Mouse (Mus musculus): ENCODE measurements at regions not wholly inside any gene's neighbourhood (a gene's known extent, or its start where the extent isn't known, plus 50 kb on each side); places are given as distances from the start of the nearest gene placed in this dataset.
A peak's percentile ranks its signal among the peaks of the same experiment; 100 is the strongest.

GRCm38 (mm10) chr8:73930344-73930743, 577.0 kb upstream of the Large1 start:
- no peak for DNase-seq (ENCODE audit: low read depth, low spot score)

- no peak for DNase-seq (ENCODE audit: low read depth, low spot score)
Measured at GRCm38 (mm10) chr8:73925515-73926241, 572.3 kb upstream of the Large1 start.

- DNase-seq (ENCODE audit: low read depth, low spot score), result peak; percentile 10
Measured at GRCm38 (mm10) chr8:73923181-73923580, 569.8 kb upstream of the Large1 start.

GRCm38 (mm10) chr8:73921158-73921557, 567.8 kb upstream of the Large1 start:
- no peak for DNase-seq (ENCODE audit: low read depth, low spot score)

GRCm38 (mm10) chr8:73920564-73920963, 567.2 kb upstream of the Large1 start:
- no peak for DNase-seq (ENCODE audit: low read depth, low spot score)

GRCm38 (mm10) chr8:73905071-73905470, 551.7 kb upstream of the Large1 start:
- DNase-seq (ENCODE audit: low read depth, low spot score), result no peak

GRCm38 (mm10) chr8:73903838-73904237, 550.5 kb upstream of the Large1 start:
- no peak for DNase-seq (ENCODE audit: low read depth, low spot score)

- DNase-seq (ENCODE audit: low read depth, low spot score), result no peak
Measured at GRCm38 (mm10) chr8:73885976-73886375, 532.6 kb upstream of the Large1 start.

- no peak for DNase-seq (ENCODE audit: low read depth, low spot score)
Measured at GRCm38 (mm10) chr8:73881606-73882005, 528.3 kb upstream of the Large1 start.

Measured in A20 (cell line).